27 mouse cellular contexts compared by ENCODE assay signal in genomic region chr17:63676791-63677190, GRCm38 (mm10).
"Had no signal": no experiment of that assay in that cellular context is flagged by ENCODE, and none has a peak within 500 bp of the region (broad histone marks: within the 10 kb centered on the region; RNA-seq: fewer than 3 reads in every experiment).

No protein-coding gene starts in this region.

- H3K27me3 ChIP-seq: heart, embryonic 12.5 days; hindbrain, embryonic 12.5 days; intestine, embryonic 15.5 days; limb, embryonic 12.5 days; liver, embryonic 13.5 days; liver, embryonic 15.5 days had no signal

- H3K36me3 ChIP-seq: heart, embryonic 10.5 days; heart, embryonic 12.5 days; hindbrain, embryonic 10.5 days; hindbrain, embryonic 12.5 days; intestine, embryonic 15.5 days; limb, embryonic 10.5 days; limb, embryonic 12.5 days; liver, embryonic 13.5 days; liver, embryonic 15.5 days had no signal

- ATAC-seq: forebrain, postnatal 0 days; hindbrain, embryonic 16.5 days; inflammation-experienced regulatory T-cells, adult 6 months; intestine, embryonic 15.5 days; intestine, postnatal 0 days had no signal

- DNase-seq: forebrain, postnatal 0 days; gastrocnemius, postnatal 14 days; gastrocnemius, postnatal 36 days; heart, adult 18-20 months; heart, postnatal 14 days; heart, postnatal 4 days; kidney, adult 2 months; kidney, adult 9 months; kidney, postnatal 14 days; kidney, postnatal 4 days; liver; liver, embryonic 13.5 days had no signal

- H3K27ac ChIP-seq: heart, embryonic 10.5 days; hindbrain, embryonic 10.5 days; hindbrain, embryonic 12.5 days; hindbrain, embryonic 14.5 days; intestine, embryonic 15.5 days; layer of hippocampus, adult 2 months; left cerebral cortex, adult 2 months; limb, embryonic 10.5 days; limb, embryonic 12.5 days; liver, embryonic 13.5 days; liver, embryonic 15.5 days had no signal

- H3K9ac ChIP-seq: forebrain, postnatal 0 days; heart, embryonic 12.5 days; hindbrain, embryonic 12.5 days; hindbrain, embryonic 14.5 days; intestine, embryonic 15.5 days; limb, embryonic 12.5 days; liver, embryonic 13.5 days; liver, embryonic 15.5 days had no signal

- H3K9me3 ChIP-seq: heart, embryonic 10.5 days; heart, embryonic 12.5 days; hindbrain, embryonic 10.5 days; hindbrain, embryonic 12.5 days; intestine, embryonic 15.5 days; limb, embryonic 10.5 days; limb, embryonic 12.5 days; liver, embryonic 13.5 days; liver, embryonic 15.5 days had no signal

- H3K4me2 ChIP-seq: heart, embryonic 12.5 days; hindbrain, embryonic 12.5 days; hindbrain, embryonic 14.5 days; intestine, embryonic 15.5 days; limb, embryonic 12.5 days; liver, embryonic 11.5 days; liver, embryonic 13.5 days; liver, embryonic 15.5 days had no signal

- H3K4me1 ChIP-seq: heart, embryonic 10.5 days; heart, embryonic 12.5 days; hindbrain, embryonic 10.5 days; hindbrain, embryonic 12.5 days; intestine, embryonic 15.5 days; limb, embryonic 10.5 days; limb, embryonic 12.5 days; liver, embryonic 13.5 days; liver, embryonic 15.5 days had no signal

- H3K4me3 ChIP-seq: heart, embryonic 10.5 days; heart, embryonic 12.5 days; hindbrain, embryonic 10.5 days; hindbrain, embryonic 12.5 days; intestine, embryonic 15.5 days; layer of hippocampus, adult 2 months; left cerebral cortex, adult 2 months; limb, embryonic 10.5 days; limb, embryonic 12.5 days; liver, embryonic 13.5 days; liver, embryonic 15.5 days had no signal
